Mouse (Mus musculus): ENCODE measurements around the gene Npw. TPM values are rescaled to one million over a fixed set of nuclear protein-coding genes. Genes with fewer than 3 reads are reported as not detected.
A peak's percentile ranks its signal among the peaks of the same experiment; 100 is the strongest.
"Not testable (repeated sequence)": the region's sequence is repeated elsewhere in the genome, so short reads cannot be mapped to it uniquely, and the experiment has no call there.

The Npw gene
- total and polyA plus RNA-seq, 2 experiments from 2014 or later, result 0.64 TPM; not detected in 1

DNA sequence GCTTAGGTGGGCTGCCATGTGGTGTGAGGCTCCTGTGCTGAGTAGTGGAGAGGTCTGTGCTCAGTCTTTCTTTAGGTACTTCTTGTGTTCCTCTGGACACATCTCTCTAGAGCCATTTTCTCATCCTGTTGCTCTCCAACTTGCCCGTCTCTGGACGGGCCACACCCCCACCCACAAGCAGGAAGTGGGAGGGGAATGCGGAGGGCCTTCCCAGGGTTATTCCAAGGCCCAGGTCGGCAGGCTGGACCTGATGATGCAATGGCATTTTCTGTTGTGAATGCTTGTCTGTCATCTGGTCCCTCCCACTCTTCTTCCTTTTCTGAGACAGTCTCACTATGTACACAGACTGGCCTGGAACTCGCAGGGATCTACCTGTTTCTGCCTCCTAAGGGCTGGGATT, 13.9 kb upstream of the Npw start:
- no peak overlapping the region for H3K9ac ChIP-seq
- DNase-seq, result no peak
- WGBS, result 37% methylated on average over 5 of the region's 5 CpGs

GRCm38 (mm10) chr17:24671346-24671745, 13.1 kb upstream of the Npw start:
- Histone ChIP-seq H3K27ac (ENCODE audit: low read depth, low read length) (no peak overlapping the region), H3K4me1 (ENCODE audit: insufficient read depth) (peaks cover 15% of the 10 kb centered on the region), H3K9me3 (ENCODE audit: low read length) (no peaks in the 10 kb centered on the region), H3K4me2 (ENCODE audit: low read depth) (peak overlapping the region; percentile 67; the same call in 1 of the 2 replicates), H3K4me3 (ENCODE audit: low read depth, low read length) (no peak overlapping the region), H3K27me3 (ENCODE audit: insufficient read depth, low read length) (no peaks in the 10 kb centered on the region), H3K36me3 (ENCODE audit: insufficient read depth) (no peaks in the 10 kb centered on the region), H3K9ac (no peak overlapping the region)
- no peak for ATAC-seq
- no peak for TF ChIP-seq CTCF (IDR thresholded peaks at IDR 0.05; ENCODE audit: low read depth)
- no peak for DNase-seq
- 76% methylated on average over 5 of the region's 5 CpGs for WGBS

More for the DNA sequence above, 13.9 kb upstream of the Npw start:
- no peaks in the 10 kb centered on the region for H3K27me3 ChIP-seq (ENCODE audit: insufficient read depth, low read length)
- ATAC-seq, result no peak
- TF ChIP-seq CTCF (IDR thresholded peaks at IDR 0.05; ENCODE audit: low read depth), result no peak
- H3K27ac ChIP-seq (ENCODE audit: low read depth, low read length), result no peak overlapping the region
- peaks cover 15% of the 10 kb centered on the region for H3K4me1 ChIP-seq (ENCODE audit: insufficient read depth)
- H3K36me3 ChIP-seq (ENCODE audit: insufficient read depth), result peaks cover 7% of the 10 kb centered on the region
- no peak overlapping the region for H3K4me2 ChIP-seq (ENCODE audit: low read depth)
- no peaks in the 10 kb centered on the region for H3K9me3 ChIP-seq (ENCODE audit: low read length)
- H3K4me3 ChIP-seq (ENCODE audit: low read depth, low read length), result no peak overlapping the region

- Histone ChIP-seq H3K9ac (peak overlapping the region; percentile 97), H3K4me2 (ENCODE audit: low read depth) (peak overlapping the region; percentile 67), H3K9me3 (ENCODE audit: low read length) (no peaks in the 10 kb centered on the region), H3K27me3 (ENCODE audit: insufficient read depth, low read length) (no peaks in the 10 kb centered on the region), H3K4me3 (ENCODE audit: low read depth, low read length) (peak overlapping the region; percentile 99), H3K4me1 (ENCODE audit: insufficient read depth) (peaks cover 15% of the 10 kb centered on the region), H3K27ac (ENCODE audit: low read depth, low read length) (peak overlapping the region; percentile 88; the same call in 1 of the 2 replicates), H3K36me3 (ENCODE audit: insufficient read depth) (no peaks in the 10 kb centered on the region)
- ATAC-seq (no peak), DNase-seq (no peak)
- TF ChIP-seq CTCF (IDR thresholded peaks at IDR 0.05; ENCODE audit: low read depth), result no peak
- WGBS, result 8% methylated on average over 8 of the region's 8 CpGs
These were observed 12.1 kb upstream of the Npw start for GRCm38 (mm10) chr17:24670246-24670844.

GRCm38 (mm10) chr17:24669545-24670245, 11.4 kb upstream of the Npw start, which contains the start of gene Zfp598:
Gene Zfp598, plus strand, starts transcription at chr17:24669687.
- peak; percentile 100 for ATAC-seq
- peak within 1 kb of the TSS; percentile 67 for H3K4me2 ChIP-seq (ENCODE audit: low read depth)
- peak; percentile 97 for DNase-seq
- H3K36me3 ChIP-seq (ENCODE audit: insufficient read depth), result no peaks in the 10 kb centered on the region
- H3K27me3 ChIP-seq (ENCODE audit: insufficient read depth, low read length), result no peaks in the 10 kb centered on the region
- TF ChIP-seq CTCF (IDR thresholded peaks at IDR 0.05; ENCODE audit: low read depth), result peak; percentile 14; the same call in 1 of the 2 replicates
- H3K27ac ChIP-seq (ENCODE audit: low read depth, low read length), result peak within 1 kb of the TSS; percentile 88
- H3K9me3 ChIP-seq (ENCODE audit: low read length), result no peaks in the 10 kb centered on the region
- H3K9ac ChIP-seq, result peak within 1 kb of the TSS; percentile 97
- WGBS, result 2% methylated on average over 63 of the region's 80 CpGs
- H3K4me1 ChIP-seq (ENCODE audit: insufficient read depth), result peaks cover 15% of the 10 kb centered on the region
- H3K4me3 ChIP-seq (ENCODE audit: low read depth, low read length), result peak within 1 kb of the TSS; percentile 99

- WGBS, result 11% methylated on average over 15 of the region's 15 CpGs
- not testable (repeated sequence) for H3K27me3 ChIP-seq (ENCODE audit: insufficient read depth, low read length); H3K36me3 ChIP-seq (ENCODE audit: insufficient read depth); H3K9me3 ChIP-seq (ENCODE audit: low read length); DNase-seq; ATAC-seq
- H3K4me3 ChIP-seq (ENCODE audit: low read depth, low read length), result peak overlapping the region; percentile 99
- H3K4me2 ChIP-seq (ENCODE audit: low read depth), result peak overlapping the region; percentile 67
- H3K9ac ChIP-seq, result peak overlapping the region; percentile 97
- H3K4me1 ChIP-seq (ENCODE audit: insufficient read depth), result peaks cover 15% of the 10 kb centered on the region
- peak overlapping the region; percentile 88 for H3K27ac ChIP-seq (ENCODE audit: low read depth, low read length)
These were observed 10.9 kb upstream of the Npw start for GRCm38 (mm10) chr17:24669214-24669544.

DNA sequence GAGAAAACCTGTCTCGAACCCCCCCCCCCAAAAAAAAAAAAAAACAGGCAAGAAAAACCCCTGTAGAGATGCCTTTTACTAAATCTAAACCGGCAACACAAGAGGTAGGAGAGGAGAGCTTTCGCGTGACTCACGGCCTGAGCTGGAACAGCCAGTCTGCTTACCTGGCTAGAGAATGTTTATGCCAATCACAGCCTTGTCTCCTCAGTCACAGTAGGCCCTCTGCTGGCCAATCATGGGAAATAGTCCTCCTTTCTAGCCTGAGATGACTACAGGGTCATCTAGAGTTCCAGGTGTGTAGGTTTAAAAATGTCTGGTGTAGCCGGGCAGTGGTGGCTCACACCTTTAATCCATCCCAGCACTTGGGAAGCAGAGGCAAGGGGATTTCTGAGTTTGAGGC, 9.2 kb upstream of the Npw start:
- no peak for DNase-seq
- no peak overlapping the region for H3K27ac ChIP-seq (ENCODE audit: low read depth, low read length)
- no peaks in the 10 kb centered on the region for H3K36me3 ChIP-seq (ENCODE audit: insufficient read depth)
- H3K9me3 ChIP-seq (ENCODE audit: low read length), result no peaks in the 10 kb centered on the region
- no peaks in the 10 kb centered on the region for H3K27me3 ChIP-seq (ENCODE audit: insufficient read depth, low read length)
- no peak overlapping the region for H3K4me3 ChIP-seq (ENCODE audit: low read depth, low read length)
- peaks cover 15% of the 10 kb centered on the region for H3K4me1 ChIP-seq (ENCODE audit: insufficient read depth)
- no peak for ATAC-seq
- WGBS, result 20% methylated on average over 6 of the region's 6 CpGs
- peak; percentile 67 for TF ChIP-seq CTCF (IDR thresholded peaks at IDR 0.05; ENCODE audit: low read depth)
- no peak overlapping the region for H3K4me2 ChIP-seq (ENCODE audit: low read depth)
- no peak overlapping the region for H3K9ac ChIP-seq

GRCm38 (mm10) chr17:24667011-24667410, 8.8 kb upstream of the Npw start:
- not testable (repeated sequence) for H3K9ac ChIP-seq; H3K27me3 ChIP-seq (ENCODE audit: insufficient read depth, low read length); H3K27ac ChIP-seq (ENCODE audit: low read depth, low read length); H3K9me3 ChIP-seq (ENCODE audit: low read length); H3K4me3 ChIP-seq (ENCODE audit: low read depth, low read length); ATAC-seq; H3K4me2 ChIP-seq (ENCODE audit: low read depth); H3K36me3 ChIP-seq (ENCODE audit: insufficient read depth); DNase-seq
- peaks cover 15% of the 10 kb centered on the region for H3K4me1 ChIP-seq (ENCODE audit: insufficient read depth)
- WGBS, result 65% methylated on average over 7 of the region's 7 CpGs

All from forebrain, postnatal 0 days (tissue).